Mouse (Mus musculus): ENCODE results near the gene Olfr564. TPM values are rescaled to one million over a fixed set of nuclear protein-coding genes. Genes with fewer than 3 reads are reported as not detected.

The Olfr564 gene
- not detected in 2 replicates for polyA plus RNA-seq (2012; ENCODE audit: insufficient read depth, insufficient read length, missing spikeins)

- no peak within 1 kb of the TSS for H3K27ac ChIP-seq (replicated peaks; ENCODE audit: low read depth, low read length)
- H3K4me1 ChIP-seq (ENCODE audit: control insufficient read depth, insufficient read depth, insufficient read length, low read length): no peaks in the 10 kb centered on the region
- H3K4me3 ChIP-seq (ENCODE audit: insufficient read depth, low read depth, low read length): no peak within 1 kb of the TSS
Measured at GRCm38 (mm10) chr7:102803180-102803579, at the start of gene Olfr564. Gene Olfr564 (plus strand): TSS chr7:102803480.

GRCm38 (mm10) chr7:102759266-102759665 lies 44.0 kb upstream of the Olfr564 start, which contains the start of the genes Olfr560 and Olfr78:
Gene Olfr560 (minus strand): TSS chr7:102759366.
Gene Olfr78 (minus strand): TSS chr7:102759471.
- Histone ChIP-seq H3K4me3 (ENCODE audit: insufficient read depth, low read depth, low read length) (no peak within 1 kb of the TSS), H3K4me1 (ENCODE audit: control insufficient read depth, insufficient read depth, insufficient read length, low read length) (no peaks in the 10 kb centered on the region), H3K27ac (replicated peaks; ENCODE audit: low read depth, low read length) (no peak within 1 kb of the TSS)

DNA sequence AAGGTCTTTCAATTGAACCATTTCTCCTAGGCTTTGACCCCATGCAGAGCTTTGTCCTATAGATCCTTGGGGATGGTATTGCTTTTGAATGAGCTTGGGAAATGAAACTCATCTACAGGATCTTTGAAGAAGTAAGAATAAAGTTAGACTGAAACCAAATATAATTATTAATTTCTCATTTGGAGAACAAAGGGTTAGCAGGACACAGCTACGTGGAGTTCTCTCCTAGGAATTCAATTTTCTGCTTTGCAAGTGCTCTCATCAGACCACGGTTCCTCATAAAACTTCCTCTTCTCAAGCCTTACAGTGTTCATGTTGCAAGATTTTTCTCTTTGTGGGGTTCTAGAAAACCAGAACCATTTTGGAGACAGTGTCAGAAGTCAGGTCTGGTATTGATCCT lies 32.4 kb upstream of the Olfr564 start, which contains the start of gene Olfr561:
Gene Olfr561 (plus strand): TSS at position 301 of the 400 bp plus-strand sequence.
- Histone ChIP-seq H3K27ac (replicated peaks; ENCODE audit: low read depth, low read length) (no peak within 1 kb of the TSS), H3K4me3 (ENCODE audit: insufficient read depth, low read depth, low read length) (no peak within 1 kb of the TSS), H3K4me1 (ENCODE audit: control insufficient read depth, insufficient read depth, insufficient read length, low read length) (no peaks in the 10 kb centered on the region)

Other genes starting within 250 kb of the Olfr564 start
- 3.1 and 4.2 TPM in 2 replicates for gene Trim21, start 238.0 kb upstream of the Olfr564 start, polyA plus RNA-seq (2012; ENCODE audit: insufficient read depth, insufficient read length, missing spikeins)
- not detected in 2 replicates for gene Olfr550, start 232.0 kb upstream of the Olfr564 start, polyA plus RNA-seq (2012; ENCODE audit: insufficient read depth, insufficient read length, missing spikeins)
- gene Olfr551, start 211.6 kb upstream of the Olfr564 start, polyA plus RNA-seq (2012; ENCODE audit: insufficient read depth, insufficient read length, missing spikeins): not detected in 2 replicates
- not detected in 2 replicates for gene Olfr552, start 205.7 kb upstream of the Olfr564 start, polyA plus RNA-seq (2012; ENCODE audit: insufficient read depth, insufficient read length, missing spikeins)
- not detected in 2 replicates for gene Olfr553, start 185.3 kb upstream of the Olfr564 start, polyA plus RNA-seq (2012; ENCODE audit: insufficient read depth, insufficient read length, missing spikeins)
- not detected in 2 replicates for gene Olfr554, start 165.0 kb upstream of the Olfr564 start, polyA plus RNA-seq (2012; ENCODE audit: insufficient read depth, insufficient read length, missing spikeins)
- gene Olfr555, start 144.7 kb upstream of the Olfr564 start, polyA plus RNA-seq (2012; ENCODE audit: insufficient read depth, insufficient read length, missing spikeins): not detected in 2 replicates
- not detected in 2 replicates for gene Olfr556, start 138.6 kb upstream of the Olfr564 start, polyA plus RNA-seq (2012; ENCODE audit: insufficient read depth, insufficient read length, missing spikeins)
- gene Trim68, start 116.2 kb upstream of the Olfr564 start, polyA plus RNA-seq (2012; ENCODE audit: insufficient read depth, insufficient read length, missing spikeins): 6.3 and 7.5 TPM in 2 replicates
- gene Olfr557, start 107.6 kb upstream of the Olfr564 start, polyA plus RNA-seq (2012; ENCODE audit: insufficient read depth, insufficient read length, missing spikeins): not detected in 2 replicates
- gene Olfr558, start 101.3 kb upstream of the Olfr564 start, polyA plus RNA-seq (2012; ENCODE audit: insufficient read depth, insufficient read length, missing spikeins): 1.3 and 2.3 TPM in 2 replicates
- gene Olfr33, start 84.4 kb upstream of the Olfr564 start, polyA plus RNA-seq (2012; ENCODE audit: insufficient read depth, insufficient read length, missing spikeins): not detected in 2 replicates
- gene Olfr559, start 76.0 kb upstream of the Olfr564 start, polyA plus RNA-seq (2012; ENCODE audit: insufficient read depth, insufficient read length, missing spikeins): not detected in 2 replicates
- not detected in 2 replicates for gene Olfr560, start 44.1 kb upstream of the Olfr564 start, polyA plus RNA-seq (2012; ENCODE audit: insufficient read depth, insufficient read length, missing spikeins)
- 1.3 TPM in 1 of 2 replicates, not detected in the other for gene Olfr78, start 44.0 kb upstream of the Olfr564 start, polyA plus RNA-seq (2012; ENCODE audit: insufficient read depth, insufficient read length, missing spikeins)
- not detected in 2 replicates for gene Olfr561, start 32.3 kb upstream of the Olfr564 start, polyA plus RNA-seq (2012; ENCODE audit: insufficient read depth, insufficient read length, missing spikeins)
- gene Olfr566, start 55.3 kb downstream of the Olfr564 start, polyA plus RNA-seq (2012; ENCODE audit: insufficient read depth, insufficient read length, missing spikeins): not detected in 2 replicates
- not detected in 2 replicates for gene Olfr568, start 73.6 kb downstream of the Olfr564 start, polyA plus RNA-seq (2012; ENCODE audit: insufficient read depth, insufficient read length, missing spikeins)
- not detected in 2 replicates for gene Olfr569, start 87.4 kb downstream of the Olfr564 start, polyA plus RNA-seq (2012; ENCODE audit: insufficient read depth, insufficient read length, missing spikeins)
- not detected in 2 replicates for gene Olfr570, start 91.1 kb downstream of the Olfr564 start, polyA plus RNA-seq (2012; ENCODE audit: insufficient read depth, insufficient read length, missing spikeins)
- 0.28 TPM in 1 of 2 replicates, not detected in the other for gene Olfr571, start 114.1 kb downstream of the Olfr564 start, polyA plus RNA-seq (2012; ENCODE audit: insufficient read depth, insufficient read length, missing spikeins)
- gene Olfr572, start 120.9 kb downstream of the Olfr564 start, polyA plus RNA-seq (2012; ENCODE audit: insufficient read depth, insufficient read length, missing spikeins): not detected in 2 replicates
- not detected in 2 replicates for gene Olfr573-ps1, start 139.1 kb downstream of the Olfr564 start, polyA plus RNA-seq (2012; ENCODE audit: insufficient read depth, insufficient read length, missing spikeins)
- gene Olfr574, start 145.0 kb downstream of the Olfr564 start, polyA plus RNA-seq (2012; ENCODE audit: insufficient read depth, insufficient read length, missing spikeins): not detected in 2 replicates
- gene Olfr575, start 155.3 kb downstream of the Olfr564 start, polyA plus RNA-seq (2012; ENCODE audit: insufficient read depth, insufficient read length, missing spikeins): not detected in 2 replicates
- not detected in 2 replicates for gene Olfr576, start 159.2 kb downstream of the Olfr564 start, polyA plus RNA-seq (2012; ENCODE audit: insufficient read depth, insufficient read length, missing spikeins)
- not detected in 2 replicates for gene Olfr577, start 172.5 kb downstream of the Olfr564 start, polyA plus RNA-seq (2012; ENCODE audit: insufficient read depth, insufficient read length, missing spikeins)
- gene Olfr578, start 185.8 kb downstream of the Olfr564 start, polyA plus RNA-seq (2012; ENCODE audit: insufficient read depth, insufficient read length, missing spikeins): not detected in 2 replicates
- gene Olfr582, start 234.5 kb downstream of the Olfr564 start, polyA plus RNA-seq (2012; ENCODE audit: insufficient read depth, insufficient read length, missing spikeins): not detected in 2 replicates
- not detected in 2 replicates for gene Olfr583, start 247.8 kb downstream of the Olfr564 start, polyA plus RNA-seq (2012; ENCODE audit: insufficient read depth, insufficient read length, missing spikeins)

All from brown adipose tissue, adult 24 weeks (tissue).